Mouse (Mus musculus) frontal cortex, adult (tissue): ENCODE results near the gene Sptlc2.
A peak's percentile ranks its signal among the peaks of the same experiment; 100 is the strongest.
"Not testable (repeated sequence)": the region's sequence is repeated elsewhere in the genome, so short reads cannot be mapped to it uniquely, and the experiment has no call there.

Source experiments
- ATAC-seq: cut with Nextera tagmentation; 2 replicates; pipeline ENCODE4 v1.9.2; 2017; ENCODE audit warnings: mild to moderate bottlenecking, moderate library complexity, mixed read lengths; ENCODE audit not compliant: low TSS enrichment

Sptlc2 gene

GRCm38 (mm10) chr12:87278118-87278730 is 109.9 kb downstream of the Sptlc2 start:
- ATAC-seq, result no peak

GRCm38 (mm10) chr12:87277251-87277650 is 110.9 kb downstream of the Sptlc2 start:
- not testable (repeated sequence) for ATAC-seq

- ATAC-seq, result no peak
Observed at GRCm38 (mm10) chr12:87274853-87275831, 113.0 kb downstream of the Sptlc2 start.

DNA sequence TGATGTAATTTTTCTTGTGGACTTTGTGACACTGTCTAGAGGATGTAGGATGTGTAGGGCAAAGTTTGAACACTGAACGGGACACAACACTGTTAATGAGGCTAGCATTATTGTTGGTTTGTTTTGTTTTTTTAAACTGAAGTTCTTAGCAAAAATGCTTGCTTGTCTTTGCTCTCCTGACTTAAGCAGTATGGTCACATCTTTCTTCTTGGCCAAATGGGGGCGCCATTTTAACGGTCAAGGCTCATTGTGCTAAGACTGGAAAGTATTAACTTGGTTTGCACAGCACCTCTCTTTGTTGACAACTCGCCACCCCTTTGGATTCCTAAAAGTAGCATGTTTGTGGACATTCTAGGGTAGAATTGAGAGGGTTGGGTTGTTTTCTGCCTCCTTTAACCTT is 120.5 kb downstream of the Sptlc2 start:
- ATAC-seq, result no peak

DNA sequence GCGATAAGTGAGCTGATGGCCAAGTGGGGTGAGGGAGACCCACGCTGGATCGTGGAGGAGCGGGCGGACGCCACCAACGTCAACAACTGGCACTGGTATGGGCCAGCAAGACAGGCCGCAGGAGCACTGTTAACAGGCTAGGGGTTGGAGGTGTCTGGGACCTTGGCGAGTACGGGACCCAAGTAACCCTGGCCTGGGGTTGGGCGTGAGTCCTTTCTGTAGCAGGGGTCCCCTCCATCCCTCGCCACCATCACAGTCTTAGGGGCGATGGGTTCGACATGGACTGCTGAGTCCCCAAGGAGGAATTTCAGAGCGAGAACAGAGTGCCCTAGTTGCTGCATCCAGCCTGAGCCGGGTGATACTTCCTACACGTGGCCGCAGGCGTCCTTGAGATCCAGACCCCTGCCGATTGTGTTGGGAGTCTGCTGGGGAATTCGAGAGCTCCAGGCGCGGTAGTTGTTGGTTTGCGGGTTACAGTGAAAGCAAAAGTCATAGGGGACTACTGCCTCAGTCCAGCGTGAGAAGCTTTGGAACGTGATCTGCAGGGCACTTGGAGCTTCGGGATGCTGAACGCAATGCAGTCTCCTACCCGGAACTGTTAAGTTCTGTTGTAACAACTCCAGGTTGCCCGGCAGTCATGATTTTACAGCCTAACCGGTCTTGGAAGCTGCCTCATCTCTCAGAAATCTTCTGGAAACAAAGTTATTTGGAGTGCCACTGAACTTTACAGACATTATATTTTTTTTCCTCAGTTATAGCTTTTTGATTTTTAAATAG is 121.1 kb downstream of the Sptlc2 start:
- ATAC-seq, result peak; percentile 8; the same call in 1 of the 2 replicates

DNA sequence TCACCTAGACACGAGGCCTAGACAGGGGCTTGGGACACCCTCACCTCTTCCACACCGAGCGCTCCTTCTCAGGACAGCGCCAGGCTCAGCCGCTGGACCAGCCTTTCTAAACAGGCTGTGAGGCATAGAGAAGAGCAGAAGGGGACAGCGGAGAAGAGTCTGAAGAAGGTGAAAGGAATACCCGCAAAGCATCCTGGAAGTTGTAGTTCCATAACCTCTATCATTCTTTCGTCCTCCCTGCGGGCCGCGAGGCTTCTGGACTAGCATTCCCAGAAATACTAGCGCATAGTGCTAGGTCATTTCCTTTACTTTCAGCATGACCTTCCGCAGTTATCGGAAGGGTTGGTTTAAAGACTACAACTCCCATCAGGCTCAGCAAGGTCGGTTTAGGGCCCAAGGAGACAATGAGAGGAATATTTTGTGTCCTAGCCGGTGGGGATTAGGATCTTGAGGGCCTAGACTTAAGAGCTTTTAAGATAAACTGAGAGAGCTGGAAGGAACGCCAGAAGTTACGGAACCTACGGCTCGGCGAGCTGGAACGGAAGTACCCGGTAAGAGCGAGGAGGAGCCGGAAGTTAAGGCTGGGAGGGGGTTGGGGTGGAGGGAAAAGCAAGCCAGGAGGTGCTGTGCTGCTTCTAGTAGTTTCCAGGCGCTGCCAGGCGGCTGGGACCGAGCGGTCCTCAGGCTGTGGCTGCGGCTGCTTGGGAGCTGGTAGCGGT is 121.9 kb downstream of the Sptlc2 start, which contains the start of the genes Vipas39 and Ahsa1:
TSS of gene Vipas39 (minus strand) at position 149 of the 719 bp plus-strand sequence.
TSS of gene Ahsa1 (plus strand) at position 372 of the 719 bp plus-strand sequence.
- peak; percentile 97 for ATAC-seq

DNA sequence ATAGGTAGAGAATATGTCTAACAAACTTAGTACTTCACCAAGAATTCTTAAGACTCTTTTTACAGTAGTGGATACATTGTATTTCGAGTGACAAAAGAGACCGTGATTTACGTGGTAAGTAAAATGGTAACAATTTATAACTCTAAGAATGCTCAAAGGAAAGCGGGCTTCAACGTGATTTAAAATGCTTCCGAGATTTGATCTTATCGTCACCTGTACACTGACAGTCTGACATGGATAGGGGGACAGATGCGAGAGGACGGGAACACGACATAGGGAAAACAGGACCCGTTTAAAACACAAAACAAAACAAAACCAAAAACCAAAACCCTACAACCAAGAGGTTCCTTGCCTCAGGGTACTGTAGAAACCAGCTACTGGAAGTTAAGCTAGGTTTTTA is 122.7 kb downstream of the Sptlc2 start:
- no peak for ATAC-seq

DNA sequence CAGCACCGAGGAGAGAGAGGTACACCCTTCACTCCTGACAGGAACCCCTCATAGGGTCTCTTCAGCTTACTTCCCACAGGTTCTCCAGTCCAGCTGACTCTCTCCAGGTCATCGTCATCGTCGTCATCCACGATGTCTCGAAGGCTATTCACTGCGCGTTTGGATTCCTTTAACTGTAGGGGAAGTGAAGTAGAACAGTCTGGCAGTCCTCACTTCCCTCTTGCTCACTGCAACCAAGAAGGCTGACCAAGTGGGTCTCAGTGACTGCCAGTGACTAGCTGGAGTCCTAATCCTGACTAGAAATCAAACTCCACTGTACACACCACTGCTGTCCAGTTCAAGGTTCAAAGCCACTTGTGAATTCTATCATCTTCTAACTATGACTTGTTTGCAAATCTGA is 127.6 kb downstream of the Sptlc2 start:
- ATAC-seq, result no peak

GRCm38 (mm10) chr12:87256629-87257028 is 131.5 kb downstream of the Sptlc2 start:
- ATAC-seq, result no peak
